Mouse (Mus musculus) lung, adult 2 months (tissue): Measurements from ENCODE around the gene Ncoa1.

ENCODE experiments used
- CTCF ChIP-seq: fragments of 200-500 bp; IDR thresholded peaks from 2 replicates; pipeline ENCODE4 v1.5.1; 2011; ENCODE audit warnings: mild to moderate bottlenecking, low read length, control low read depth; ENCODE audit not compliant: insufficient read depth
- POLR2A ChIP-seq: fragments of 200-500 bp; IDR thresholded peaks from 2 replicates; pipeline ENCODE4 v1.6.1; 2011; ENCODE audit warnings: low read depth, mild to moderate bottlenecking, control low read depth, low read length, borderline replicate concordance; ENCODE audit errors: extremely low read depth

DNA sequence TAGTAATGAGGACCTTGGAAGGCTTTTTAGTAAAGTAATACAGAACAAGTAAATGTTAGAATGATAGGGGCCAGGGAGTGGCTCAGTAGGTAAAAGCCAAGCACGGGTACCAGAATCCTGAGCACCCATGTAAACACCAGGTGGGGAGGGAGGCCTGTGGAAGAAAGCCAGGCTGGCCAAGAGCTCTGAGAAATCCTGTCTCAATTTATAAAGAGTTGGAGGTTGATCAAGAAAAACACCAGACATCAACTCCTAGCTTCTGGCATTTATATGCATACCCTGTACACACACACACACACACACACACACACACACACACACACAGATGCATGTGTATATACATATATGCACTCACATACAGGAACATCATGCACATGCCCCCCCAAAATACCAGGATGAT is 14.6 kb downstream of the Ncoa1 start:
- no peak for TF ChIP-seq CTCF
- TF ChIP-seq POLR2A: no peak
